Mouse (Mus musculus): ENCODE measurements around the gene Wfdc16.
A peak's percentile ranks its signal among the peaks of the same experiment; 100 is the strongest.

Wfdc16 gene

DNA sequence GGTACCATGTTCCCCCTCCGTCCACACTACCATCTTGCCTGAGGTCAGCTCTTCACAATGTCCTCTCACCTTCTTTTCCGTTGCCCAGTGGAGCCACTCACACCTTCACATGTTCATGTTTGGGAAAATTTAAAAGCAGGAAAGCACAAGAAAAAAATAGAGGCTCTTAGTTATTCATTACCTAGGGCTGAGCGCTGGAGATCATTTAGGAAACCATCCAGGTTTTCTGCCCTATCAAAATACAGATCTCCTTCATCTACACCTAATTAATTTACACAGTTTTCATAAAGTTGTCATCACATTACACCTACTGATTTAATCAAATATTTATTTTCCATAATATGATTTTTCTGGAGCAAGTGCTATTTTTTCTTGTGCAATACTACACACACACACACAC, at the start of gene Wfdc16:
Gene Wfdc16 (minus strand): TSS at position 101 of the 400 bp plus-strand sequence.
- DNase-seq (ENCODE audit: low spot score in 2 of 2), result no peak

DNA sequence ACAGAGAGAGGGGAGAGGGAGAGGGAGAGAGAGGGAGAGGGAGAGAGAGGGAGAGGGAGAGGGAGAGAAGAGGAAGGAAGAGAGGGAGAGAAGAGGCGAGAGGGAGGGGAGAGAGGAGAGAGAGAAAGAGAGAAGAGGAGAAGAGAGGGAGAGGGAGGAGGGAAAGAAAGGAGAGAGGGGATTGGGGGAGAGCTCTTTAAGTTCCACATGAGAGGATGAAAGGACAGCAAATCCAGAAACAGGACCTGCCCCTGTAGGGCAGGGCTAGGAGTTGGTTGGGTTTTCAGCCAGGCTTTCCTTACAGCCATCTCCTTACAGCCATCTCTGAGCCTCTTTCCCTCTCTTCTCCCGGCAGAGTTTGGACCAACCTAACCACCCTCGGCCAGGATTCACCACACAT, 46.2 kb upstream of the Wfdc16 start, which contains the start of gene Wfdc13:
Gene Wfdc13 (plus strand): TSS at position 301 of the 400 bp plus-strand sequence.
- no peak for DNase-seq (ENCODE audit: low spot score in 2 of 2)

DNA sequence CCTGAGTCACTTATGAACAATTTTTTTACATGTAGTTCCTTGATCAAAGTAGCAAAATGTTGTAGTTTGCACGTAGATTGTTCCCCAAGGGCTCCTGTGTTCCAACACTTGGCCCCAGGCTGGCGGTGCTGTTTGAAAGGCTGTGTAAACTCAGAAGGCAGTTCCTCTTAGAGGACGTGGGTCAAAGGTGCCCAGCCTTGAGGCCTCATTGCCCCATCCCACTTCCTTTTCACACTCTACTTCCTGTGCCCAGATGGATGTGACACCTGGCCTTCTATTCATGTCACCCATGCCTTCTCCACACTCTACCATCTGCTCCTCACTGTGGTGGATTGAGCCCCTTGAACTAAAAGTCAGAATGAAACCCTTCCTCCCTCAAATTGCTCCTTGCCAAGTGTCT, 41.3 kb upstream of the Wfdc16 start:
- no peak for DNase-seq (ENCODE audit: low spot score in 2 of 2)

DNA sequence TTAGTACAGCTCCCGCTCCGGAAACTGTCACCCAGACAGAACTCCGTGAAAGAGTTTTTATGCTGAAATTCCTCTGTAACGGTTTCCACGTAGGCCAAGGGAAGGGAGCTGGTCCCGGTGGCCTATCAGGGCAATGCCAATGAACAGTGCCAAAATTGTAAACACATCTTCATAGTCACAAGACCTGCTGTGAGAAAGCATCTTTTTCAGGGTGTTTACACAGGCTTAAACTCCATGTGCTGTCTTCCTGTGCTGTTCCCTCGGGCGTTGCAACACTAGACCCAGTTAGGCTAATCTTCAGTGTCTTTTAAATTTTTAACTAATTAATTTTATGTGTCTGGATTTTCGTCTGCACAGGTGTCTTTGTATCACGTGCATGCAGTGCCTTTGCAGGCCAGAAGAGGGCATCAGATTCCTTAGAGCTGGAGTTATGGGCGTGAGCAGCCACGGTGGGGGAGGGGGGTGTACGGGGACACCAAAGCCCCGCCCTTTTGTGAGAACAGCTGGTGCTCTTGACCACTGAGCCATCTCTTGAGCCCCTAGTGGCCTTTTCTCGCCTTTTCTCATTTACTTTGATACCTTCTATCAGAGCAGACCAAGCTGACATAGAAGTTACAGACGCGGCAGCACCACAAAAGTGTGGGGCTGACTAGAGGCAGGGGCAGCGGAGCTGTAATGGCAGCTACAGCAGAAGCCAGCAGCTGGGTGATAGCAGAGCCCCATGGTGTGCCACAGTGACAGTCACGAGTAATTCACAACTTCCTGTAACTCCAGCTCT, 40.4 kb upstream of the Wfdc16 start:
- peak; percentile 21 to 32 for DNase-seq (ENCODE audit: low spot score in 2 of 2)

DNA sequence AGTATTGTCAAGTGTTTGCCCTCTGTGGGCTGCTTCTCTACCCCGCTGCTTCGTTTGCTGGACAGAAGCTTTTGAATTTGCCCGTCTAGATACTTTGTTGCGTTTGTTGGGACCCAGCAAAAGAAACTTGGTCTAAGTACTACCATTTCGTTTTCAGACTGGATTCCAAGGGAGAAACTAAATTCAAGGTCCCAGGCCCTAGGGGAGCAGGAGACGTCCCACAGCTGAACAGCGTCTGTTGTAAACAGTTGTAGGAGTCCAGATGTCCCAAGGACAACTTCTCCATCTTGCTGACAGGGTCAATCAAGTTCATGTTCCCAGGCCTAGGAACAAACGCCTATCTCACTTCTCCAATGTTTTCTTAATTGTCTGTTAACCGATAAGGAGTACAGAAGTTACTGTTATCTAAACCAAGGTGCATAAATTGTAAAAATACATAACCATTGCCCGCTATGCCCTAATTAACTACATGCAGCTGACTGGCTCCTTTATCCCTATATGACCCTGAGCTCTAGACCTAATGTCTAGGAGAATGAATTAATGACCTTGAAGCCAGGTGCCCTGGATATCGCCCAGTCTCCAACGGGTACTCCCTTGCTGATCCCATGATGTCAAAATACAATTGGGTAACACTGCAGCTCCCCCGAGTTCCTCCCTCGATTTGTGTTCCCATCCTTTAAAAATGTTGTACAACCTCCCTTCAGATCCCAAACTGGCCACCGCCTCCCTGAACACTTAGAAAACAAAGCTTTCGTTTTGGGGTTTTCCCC, 38.5 kb upstream of the Wfdc16 start:
- DNase-seq (ENCODE audit: low spot score in 2 of 2), result no peak

DNA sequence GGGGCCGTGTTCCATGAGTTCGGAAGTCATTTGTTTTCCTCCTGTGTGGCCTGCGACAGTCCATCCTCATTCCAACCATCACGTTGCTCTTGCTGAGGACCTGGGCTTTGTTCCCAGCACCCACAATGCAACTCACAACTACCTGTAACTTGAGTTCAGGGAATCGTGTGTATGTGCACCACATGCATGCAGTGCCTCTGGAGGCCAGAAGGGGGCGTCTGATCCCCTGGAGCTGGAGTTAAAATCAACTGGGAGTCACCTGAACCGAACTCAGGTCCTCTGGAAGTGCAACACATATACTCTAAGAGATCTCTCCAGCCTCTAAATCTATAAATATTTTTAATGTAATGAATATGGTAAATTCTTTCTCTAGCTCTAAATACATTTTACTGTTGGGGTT, 37.5 kb upstream of the Wfdc16 start:
- DNase-seq (ENCODE audit: low spot score in 2 of 2), result no peak

DNA sequence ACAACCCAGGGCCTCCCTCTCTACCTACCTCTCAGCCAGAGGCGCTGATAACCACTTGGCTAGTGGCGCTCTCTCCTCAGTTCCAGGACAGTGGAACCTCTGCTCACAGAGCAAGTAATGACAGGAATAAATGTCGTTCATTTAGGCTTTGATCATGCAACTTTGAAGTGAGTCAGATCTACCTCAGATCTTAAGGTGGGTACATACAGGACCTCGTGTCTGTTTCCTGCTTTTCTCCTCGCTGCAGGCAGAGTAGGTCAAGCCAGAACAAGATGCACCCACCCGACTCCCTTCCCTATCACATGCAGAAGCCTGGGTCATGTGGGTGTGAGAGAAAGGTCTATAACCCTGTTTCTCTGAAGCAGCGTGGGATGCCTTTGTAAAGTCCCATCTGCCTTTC, 35.4 kb upstream of the Wfdc16 start, which contains the start of gene Wfdc11:
Gene Wfdc11 (minus strand): TSS at position 101 of the 400 bp plus-strand sequence.
- no peak for DNase-seq (ENCODE audit: low spot score in 2 of 2)

DNA sequence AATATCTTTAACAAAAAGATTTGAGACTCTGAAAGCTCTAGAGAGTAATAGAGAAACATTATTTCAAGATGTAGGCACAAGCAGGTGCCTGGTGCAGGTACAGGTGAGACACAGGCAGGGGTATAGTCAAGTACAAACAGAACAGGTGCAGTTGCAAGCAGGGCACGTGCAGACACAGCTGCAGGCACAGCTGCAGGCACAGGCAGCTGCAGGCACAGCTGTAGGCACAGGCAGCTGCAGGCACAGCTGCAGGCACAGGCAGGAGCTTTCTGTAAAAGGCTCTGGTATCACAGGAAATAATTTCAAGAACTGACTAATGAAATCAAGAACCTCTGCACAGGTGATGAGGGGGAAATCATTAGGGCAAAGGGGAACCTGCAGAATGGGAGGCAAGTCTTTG, 32.3 kb upstream of the Wfdc16 start:
- DNase-seq (ENCODE audit: low spot score in 2 of 2), result no peak

DNA sequence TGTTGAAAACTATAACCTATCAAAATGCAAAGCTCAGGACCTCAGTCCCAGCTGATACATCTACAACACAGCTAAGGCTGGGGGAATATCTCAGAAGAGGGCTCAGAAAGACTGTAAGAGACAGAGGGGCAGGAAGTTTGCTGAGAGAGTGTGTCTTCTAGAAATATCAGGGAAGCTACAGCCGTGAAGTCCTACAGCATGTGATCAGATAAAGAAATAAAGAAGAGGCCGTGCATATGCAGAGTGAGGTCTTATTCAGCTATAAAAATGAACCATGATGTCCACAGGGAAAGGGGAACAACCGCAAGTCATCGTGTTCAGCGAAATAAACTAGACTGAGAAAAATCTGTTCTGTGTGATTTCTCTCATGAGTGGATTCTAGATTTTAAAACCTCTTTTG, 31.7 kb upstream of the Wfdc16 start:
- no peak for DNase-seq (ENCODE audit: low spot score in 2 of 2)

DNA sequence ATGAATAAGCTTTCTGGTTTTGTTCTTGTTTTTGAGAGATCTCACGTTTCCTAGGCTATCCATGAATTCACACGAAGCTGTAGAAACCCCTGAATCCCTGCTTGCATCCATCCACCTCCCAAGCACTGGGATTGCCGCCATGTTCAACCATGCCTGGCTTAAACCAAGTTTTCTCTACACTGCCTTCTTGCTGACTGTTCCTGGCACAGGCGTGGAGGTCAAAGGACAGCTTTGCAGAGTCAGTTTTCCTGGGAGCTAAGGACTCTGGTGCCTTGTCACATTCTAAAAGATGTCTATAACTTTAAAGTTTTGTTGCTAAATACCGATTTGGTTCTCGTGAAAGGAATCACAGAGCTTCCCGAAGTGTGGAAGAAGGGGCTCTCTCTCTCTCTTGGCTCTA, 26.3 kb upstream of the Wfdc16 start:
- DNase-seq (ENCODE audit: low spot score in 2 of 2), result no peak

DNA sequence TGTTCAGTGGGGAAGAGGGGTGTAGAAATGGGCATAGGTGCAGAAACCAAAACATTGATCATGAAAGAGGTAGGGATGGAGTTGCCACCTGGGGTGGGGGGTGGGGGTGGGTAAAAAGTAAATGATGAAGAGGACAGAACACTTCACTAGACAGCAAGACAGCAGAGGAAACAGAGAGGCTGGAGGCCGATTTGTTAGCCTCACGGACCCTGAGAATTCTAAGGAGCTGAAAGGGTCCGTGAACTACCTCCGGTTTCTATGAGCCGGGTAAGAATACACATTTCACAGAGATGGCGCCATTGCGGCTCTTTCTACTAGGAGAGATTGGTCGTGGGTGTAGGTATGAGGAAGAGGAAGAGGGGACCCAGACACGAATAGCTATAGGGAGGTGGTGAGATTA, 17.9 kb upstream of the Wfdc16 start, which contains the start of gene Wfdc9:
Gene Wfdc9 (minus strand): TSS at position 101 of the 400 bp plus-strand sequence.
- DNase-seq (ENCODE audit: low spot score in 2 of 2), result no peak

DNA sequence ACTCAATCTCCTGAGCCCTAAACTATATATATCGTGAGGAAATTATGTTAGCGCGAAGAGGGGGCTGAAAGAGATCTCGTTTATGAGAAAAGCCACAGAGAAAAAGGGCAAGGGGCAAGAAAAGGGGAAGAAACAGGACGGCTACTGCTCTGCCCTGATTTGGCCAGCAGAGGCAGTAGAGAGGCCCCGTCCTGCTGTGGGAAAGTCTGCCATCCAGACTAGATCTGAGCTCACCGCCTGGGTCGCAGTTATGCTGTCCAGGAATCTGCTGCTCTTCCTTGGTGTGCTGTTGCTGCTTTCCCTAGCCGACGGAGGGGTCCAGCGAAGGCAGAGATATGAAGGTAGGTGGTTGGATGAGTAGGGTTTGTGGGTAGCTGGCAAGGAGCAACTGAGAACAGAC, 17.3 kb upstream of the Wfdc16 start, which contains the start of gene Wfdc10:
Gene Wfdc10 (plus strand): TSS at position 189 of the 400 bp plus-strand sequence.
- DNase-seq (ENCODE audit: low spot score in 2 of 2), result peak in 1 of 2 experiments; percentile 2

DNA sequence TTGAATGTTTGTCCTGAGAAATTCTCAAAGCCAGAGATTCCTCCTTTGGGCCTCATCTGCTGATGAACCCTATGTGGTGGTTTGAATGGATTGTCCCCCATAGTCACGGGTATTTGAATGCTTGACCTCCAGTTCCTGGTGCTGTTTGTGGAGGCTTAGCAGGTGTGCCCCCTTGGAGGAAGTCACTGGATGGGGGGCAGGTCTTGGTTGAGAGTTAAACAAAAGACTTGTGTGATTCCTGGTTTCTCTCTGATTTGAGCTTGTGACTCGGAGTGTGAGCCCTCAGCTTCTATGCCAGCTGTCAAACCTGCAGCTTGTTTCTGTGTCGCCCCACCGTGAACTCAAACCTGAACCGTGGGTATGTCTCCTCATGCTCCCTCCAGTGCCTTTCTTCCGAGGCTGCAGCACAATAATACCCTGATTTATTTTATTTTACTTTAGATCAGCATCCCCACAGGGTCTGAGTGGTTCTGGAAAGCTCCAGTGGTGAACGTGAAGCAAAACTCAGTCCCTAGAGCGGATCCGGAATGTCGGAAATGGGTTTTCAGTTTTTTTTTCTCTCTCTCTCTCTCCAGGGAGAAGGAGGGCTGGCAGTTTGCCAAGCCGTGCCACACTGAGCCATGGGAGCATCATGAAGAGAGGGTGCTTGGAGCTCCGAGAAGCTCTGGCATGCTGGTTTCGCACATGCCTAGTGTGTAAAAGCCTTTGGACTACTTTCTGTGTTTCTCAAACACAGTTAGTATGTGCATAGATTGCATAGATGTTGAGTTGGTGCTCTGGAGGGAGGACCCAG, 3.5 kb upstream of the Wfdc16 start:
- DNase-seq (ENCODE audit: low spot score in 2 of 2), result no peak

DNA sequence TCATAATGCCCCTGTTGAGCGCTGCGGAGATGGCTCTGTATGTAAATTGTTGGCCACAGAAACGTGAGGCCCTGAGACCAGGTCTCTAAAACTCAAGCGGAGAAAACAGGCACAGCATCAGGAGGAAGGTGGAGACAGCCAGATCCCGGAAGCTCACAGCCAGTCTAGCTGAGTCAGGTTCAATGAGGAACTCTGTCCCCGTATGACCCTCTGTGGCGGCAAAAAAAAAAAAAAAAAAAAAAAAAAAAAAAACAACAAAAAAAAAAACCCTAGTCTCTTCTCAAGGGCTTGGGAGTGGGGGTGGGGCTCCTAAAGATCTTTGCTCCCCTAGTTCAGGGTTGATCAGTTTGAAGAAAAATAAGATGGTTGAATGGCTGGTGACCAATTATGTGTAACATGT, 2.5 kb upstream of the Wfdc16 start:
- no peak for DNase-seq (ENCODE audit: low spot score in 2 of 2)

DNA sequence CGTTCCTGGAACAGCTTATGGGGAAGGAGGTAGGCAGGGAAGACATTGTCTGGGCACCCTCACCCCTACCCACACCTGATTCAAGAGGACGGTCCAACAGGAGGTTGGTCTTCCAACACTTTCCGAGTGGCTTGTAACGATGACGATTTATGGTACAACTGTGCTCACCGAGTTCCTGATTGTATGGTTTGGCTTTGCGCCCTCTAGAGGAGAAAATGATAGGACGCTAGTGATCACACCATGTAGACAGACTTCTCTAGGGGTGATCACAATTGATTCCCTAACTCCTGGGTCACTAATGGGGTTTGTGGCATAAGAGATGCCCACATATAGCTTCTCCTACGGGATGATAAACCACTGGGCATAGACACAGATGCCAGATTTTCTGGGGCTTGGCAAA, 3.3 kb downstream of the Wfdc16 start:
- no peak for DNase-seq (ENCODE audit: low spot score in 2 of 2)

DNA sequence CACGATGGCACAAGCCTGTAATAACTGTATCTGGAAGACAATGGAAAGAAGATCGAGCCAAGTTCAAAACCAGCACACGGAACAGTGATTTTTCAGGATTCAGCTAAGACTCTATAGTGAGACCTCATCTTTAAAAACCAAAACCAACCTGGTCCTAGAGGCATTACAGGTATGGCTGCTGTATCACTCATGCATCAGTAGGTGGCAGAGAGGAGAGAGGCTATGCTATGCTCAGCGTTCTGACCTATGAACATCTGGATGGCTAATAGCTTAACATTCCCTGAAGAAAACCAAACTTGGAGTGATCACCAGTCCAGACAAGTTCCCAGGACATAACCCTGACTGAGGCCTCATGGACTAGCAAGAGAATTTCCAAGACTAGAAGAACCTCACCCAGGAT, 16.8 kb downstream of the Wfdc16 start:
- DNase-seq (ENCODE audit: low spot score in 2 of 2), result no peak

DNA sequence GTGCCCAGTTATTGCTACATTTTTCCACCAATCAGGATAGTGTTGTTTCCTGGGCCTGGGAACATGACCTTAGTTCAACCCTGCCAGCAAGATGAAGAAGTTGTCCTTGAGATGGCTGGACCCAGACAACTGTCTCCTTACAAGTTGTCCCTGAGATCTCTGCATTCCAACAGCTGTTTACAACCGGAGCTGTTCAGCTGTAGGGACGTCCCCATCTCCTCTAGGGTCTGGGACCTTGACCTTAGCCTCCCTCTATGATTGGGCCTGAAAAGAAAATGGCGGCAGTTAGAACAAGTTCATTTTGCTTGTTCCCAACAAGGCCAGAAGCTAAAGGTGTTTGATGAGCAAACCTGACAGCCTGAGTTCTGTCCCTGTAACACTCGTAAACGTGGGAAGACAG, 19.5 kb downstream of the Wfdc16 start:
- no peak for DNase-seq (ENCODE audit: low spot score in 2 of 2)

DNA sequence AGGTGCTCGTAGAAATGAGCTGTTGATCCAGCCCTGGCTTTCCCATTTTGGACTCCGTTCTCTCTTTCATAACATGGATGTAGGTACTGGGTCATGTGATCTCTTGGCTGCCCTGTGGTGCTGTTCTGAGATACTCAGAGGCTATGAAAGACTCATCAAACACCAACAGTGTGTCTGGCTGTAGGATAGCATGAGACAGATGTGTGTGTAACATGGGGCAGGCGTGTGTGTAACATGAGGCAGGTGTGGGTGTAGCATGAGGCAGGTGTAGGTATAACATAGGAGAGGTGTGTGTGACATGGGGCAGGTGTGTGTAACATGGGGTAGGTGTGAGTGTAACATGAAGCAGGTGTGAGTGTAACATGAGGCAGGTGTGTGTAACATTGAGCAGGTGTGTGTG, 23.2 kb downstream of the Wfdc16 start:
- no peak for DNase-seq (ENCODE audit: low spot score in 2 of 2)

DNA sequence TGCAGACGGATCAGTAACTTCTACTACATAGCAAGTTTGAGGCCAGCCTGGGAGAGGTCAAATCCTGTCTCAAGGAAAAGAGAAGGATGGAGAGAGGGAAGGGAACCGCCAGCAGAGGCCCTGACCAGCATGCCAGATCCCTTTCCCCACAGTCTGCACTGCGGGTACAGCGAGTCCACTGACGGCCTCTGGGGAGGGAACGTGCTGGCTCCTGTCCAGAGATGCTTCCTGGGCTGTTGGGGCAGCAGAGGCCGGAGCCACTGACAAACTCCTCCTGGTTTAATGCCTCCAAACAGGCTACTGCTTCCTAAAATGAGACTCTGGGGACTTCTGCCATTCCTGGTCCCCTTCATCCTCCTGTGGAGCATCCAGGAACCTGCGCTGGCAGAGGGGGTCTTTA, 25.1 kb downstream of the Wfdc16 start, which contains the start of the genes Wfdc6b and Wfdc8:
Gene Wfdc6b (plus strand): TSS at position 52 of the 400 bp plus-strand sequence.
Gene Wfdc8 (minus strand): TSS at position 156 of the 400 bp plus-strand sequence.
- peak; percentile 14 to 47 for DNase-seq (ENCODE audit: low spot score in 2 of 2)

DNA sequence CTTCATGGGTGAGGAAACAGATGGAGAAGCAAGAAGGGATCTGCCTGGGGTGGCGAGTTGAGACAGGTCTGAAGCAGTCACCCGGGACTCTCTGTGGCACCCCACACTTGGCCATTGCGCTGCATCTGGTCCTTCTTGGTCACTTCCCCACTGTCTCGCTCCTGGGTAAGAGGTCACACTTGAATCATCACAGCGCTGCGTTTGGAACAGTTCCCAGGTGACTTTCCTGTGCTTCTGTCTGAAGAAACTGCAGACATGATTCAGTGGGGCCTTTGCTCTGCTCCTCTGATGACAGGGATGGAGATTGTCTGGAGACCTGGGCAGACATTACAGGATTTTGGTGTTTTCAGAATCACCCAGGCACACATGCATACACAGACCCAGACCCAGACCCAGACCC, 29.8 kb downstream of the Wfdc16 start:
- DNase-seq (ENCODE audit: low spot score in 2 of 2), result no peak

DNA sequence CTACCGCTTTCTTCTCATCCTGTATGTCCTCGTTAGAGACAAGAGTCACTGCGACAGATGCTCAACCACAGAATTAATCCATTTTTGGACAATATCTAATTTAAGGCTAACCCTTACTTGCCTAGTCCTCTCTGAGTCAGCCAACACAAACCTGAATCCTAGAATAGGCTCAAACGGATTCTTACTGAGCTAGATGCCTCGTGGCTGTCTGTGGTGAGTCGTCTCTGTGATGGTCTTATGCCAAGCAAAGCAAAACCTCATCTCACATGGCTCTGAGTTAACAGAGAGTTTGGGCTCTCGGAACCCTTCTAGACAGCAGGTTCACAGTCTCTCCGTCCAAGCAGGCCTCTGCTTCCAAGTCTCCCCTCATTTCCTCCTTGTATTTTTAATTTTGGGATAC, 34.2 kb downstream of the Wfdc16 start:
- DNase-seq (ENCODE audit: low spot score in 2 of 2), result no peak

DNA sequence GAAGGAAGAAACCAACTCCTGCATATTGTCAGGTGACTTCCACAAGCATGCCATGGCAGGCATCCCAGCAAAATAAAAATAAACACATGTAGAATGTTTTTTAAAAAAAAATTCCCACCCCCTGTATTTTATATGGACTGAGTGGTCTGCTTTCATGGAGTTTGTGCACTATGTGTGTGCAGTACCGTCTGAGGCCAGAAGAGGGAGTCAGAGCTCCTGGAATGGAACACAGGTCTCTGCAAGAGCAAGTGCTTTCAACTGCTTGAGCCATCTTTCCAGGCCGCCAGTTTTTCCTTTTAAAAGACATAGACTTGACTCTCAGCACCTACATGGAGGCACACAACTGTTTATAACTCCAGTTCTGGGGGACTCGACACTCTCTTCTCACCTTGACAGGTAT, 35.1 kb downstream of the Wfdc16 start:
- no peak for DNase-seq (ENCODE audit: low spot score in 2 of 2)
